Mouse (Mus musculus) left cerebral cortex, adult 2 months (tissue): ENCODE results near the gene Papola. TPM values are rescaled to one million over a fixed set of nuclear protein-coding genes. Genes with fewer than 3 reads are reported as not detected.

Experiments
- DNase-seq, 2 experiments: peaks; one replicate each; pipeline ENCODE4 v3.0.0; 2021 to 2022; ENCODE audit warnings: low spot score in 2 of 2, mixed read lengths in 1 of 2; ENCODE audit errors: extremely low spot score in 1 of 2
- H3K27ac ChIP-seq: fragments of 200-600 bp; 2 replicates; pipeline ENCODE4 v1.8.1; 2022
- H3K4me3 ChIP-seq: fragments of 200-600 bp; 2 replicates; pipeline ENCODE4 v1.8.1; 2022
- CTCF ChIP-seq: fragments of 200-600 bp; IDR thresholded peaks from 2 replicates; pipeline ENCODE4 v1.8.1; 2022; ENCODE audit warnings: antibody characterized with exemption, mild to moderate bottlenecking, moderate library complexity
- intact Hi-C: fragments of 180-260 bp; cut with DNase I; formaldehyde crosslinking; loops from one replicate; pipeline ENCODE4 v1.15.1; 2025
- total RNA-seq, 2 experiments: library from RNA; stranded (reverse); gene quantifications; 2 replicates each; pipeline ENCODE4 v1.2.3; 2021

The Papola gene
- total RNA-seq, 2 experiments from 2014 or later, result 142 to 162 TPM

GRCm38 (mm10) chr12:105761629-105762028 is 22.9 kb upstream of the Papola start:
- Histone ChIP-seq H3K4me3 (no peak overlapping the region), H3K27ac (no peak overlapping the region)
- DNase-seq, result no peak
- intact Hi-C loops, result no loop called here
- TF ChIP-seq CTCF, result no peak

- DNase-seq, result no peak
- no peak overlapping the region for H3K27ac ChIP-seq
- intact Hi-C loops, result no loop called here
- no peak overlapping the region for H3K4me3 ChIP-seq
- no peak for TF ChIP-seq CTCF
These were observed 14.8 kb upstream of the Papola start for GRCm38 (mm10) chr12:105769700-105770099.

DNA sequence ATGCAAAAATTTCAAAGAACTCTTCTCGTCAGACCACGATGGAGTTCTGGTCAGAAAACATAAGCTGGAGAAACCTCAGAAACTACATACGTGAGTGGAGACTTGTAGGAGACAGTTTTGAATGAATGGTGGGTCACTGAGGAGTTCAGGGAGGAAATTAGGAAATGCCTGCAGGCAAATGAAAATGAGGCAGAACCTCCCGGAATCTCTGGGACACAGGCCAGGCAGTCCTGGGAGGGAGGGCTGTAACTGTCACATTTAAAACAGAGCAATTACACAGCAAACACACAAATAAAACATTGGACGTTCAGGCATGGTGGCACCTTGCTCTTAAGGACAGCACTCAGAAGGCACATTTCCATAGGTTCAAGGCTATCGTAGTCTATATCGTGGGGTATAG is 9.6 kb upstream of the Papola start:
- DNase-seq, result no peak
- no peak overlapping the region for H3K27ac ChIP-seq
- no peak for TF ChIP-seq CTCF
- intact Hi-C loops, result no loop called here
- no peak overlapping the region for H3K4me3 ChIP-seq

- Histone ChIP-seq H3K4me3 (no peak overlapping the region), H3K27ac (no peak overlapping the region)
- DNase-seq, result no peak
- TF ChIP-seq CTCF, result no peak
- intact Hi-C loops, result no loop called here
These were observed 6.8 kb upstream of the Papola start for GRCm38 (mm10) chr12:105777651-105778050.

- Histone ChIP-seq H3K4me3 (peak overlapping the region; percentile 91), H3K27ac (peak overlapping the region; percentile 97)
- intact Hi-C loops, result loop anchor here (2.0 kb wide), 1 partner anchor 100 kb away; the partner anchor contains the start of genes Atg2b and Gskip
- peak; percentile 61 to 72 for DNase-seq
- no peak for TF ChIP-seq CTCF
These were observed 693 bp downstream of the Papola start for GRCm38 (mm10) chr12:105785000-105785774.

GRCm38 (mm10) chr12:105786113-105786512 is 1.6 kb downstream of the Papola start:
- intact Hi-C loops, result no loop called here
- TF ChIP-seq CTCF, result no peak
- H3K4me3 ChIP-seq, result peak overlapping the region; percentile 91

DNA sequence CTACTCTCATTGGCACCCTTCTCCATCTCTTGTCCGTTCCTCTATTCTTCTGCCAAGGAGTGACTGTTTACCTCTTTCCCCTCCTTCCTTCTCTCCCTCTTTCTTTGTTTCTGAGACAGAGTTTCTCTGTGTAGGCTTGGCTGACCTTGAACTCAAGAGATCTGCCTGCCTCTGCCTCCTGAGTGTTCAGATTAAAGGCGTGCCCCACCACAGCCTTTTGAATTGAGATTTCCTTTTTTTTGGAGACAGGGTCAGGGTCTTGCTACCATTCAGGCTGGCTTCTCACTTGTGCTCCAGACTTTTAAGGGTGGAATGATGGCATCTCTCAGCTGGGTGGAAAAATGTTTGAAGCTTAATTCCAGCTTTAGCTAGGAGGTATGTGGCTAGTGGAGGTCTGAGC is 3.1 kb downstream of the Papola start:
- no peak overlapping the region for H3K27ac ChIP-seq
- no peak overlapping the region for H3K4me3 ChIP-seq
- no peak for TF ChIP-seq CTCF
- intact Hi-C loops, result no loop called here
- DNase-seq, result no peak

More at GRCm38 (mm10) chr12:105786113-105786512, 1.6 kb downstream of the Papola start:
- DNase-seq, result no peak
- no peak overlapping the region for H3K27ac ChIP-seq

GRCm38 (mm10) chr12:105789885-105790284 is 5.4 kb downstream of the Papola start:
- intact Hi-C loops, result no loop called here
- Histone ChIP-seq H3K27ac (no peak overlapping the region), H3K4me3 (no peak overlapping the region)
- DNase-seq, result no peak
- no peak for TF ChIP-seq CTCF

DNA sequence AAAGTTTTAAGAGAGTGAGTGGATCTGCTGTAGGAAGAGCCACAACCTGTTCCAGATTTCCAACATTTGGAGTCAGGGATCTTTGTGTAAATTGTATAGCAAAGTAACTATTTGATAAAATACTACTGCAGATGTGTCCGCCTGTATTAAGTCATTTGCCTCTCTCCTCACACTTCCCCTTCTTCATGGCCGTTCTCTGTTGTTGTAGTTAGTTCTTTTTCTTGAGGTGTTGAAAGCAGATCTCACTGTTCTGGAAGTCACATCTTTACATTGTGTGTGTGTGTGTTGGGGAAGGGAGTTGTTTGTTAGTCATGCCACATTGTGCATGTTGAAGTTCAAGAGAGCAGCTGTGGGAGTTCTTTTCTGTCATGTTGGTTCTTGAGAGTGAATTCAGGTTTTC is 10.4 kb downstream of the Papola start:
- TF ChIP-seq CTCF, result no peak
- DNase-seq, result no peak
- no peak overlapping the region for H3K4me3 ChIP-seq
- intact Hi-C loops, result no loop called here
- no peak overlapping the region for H3K27ac ChIP-seq

DNA sequence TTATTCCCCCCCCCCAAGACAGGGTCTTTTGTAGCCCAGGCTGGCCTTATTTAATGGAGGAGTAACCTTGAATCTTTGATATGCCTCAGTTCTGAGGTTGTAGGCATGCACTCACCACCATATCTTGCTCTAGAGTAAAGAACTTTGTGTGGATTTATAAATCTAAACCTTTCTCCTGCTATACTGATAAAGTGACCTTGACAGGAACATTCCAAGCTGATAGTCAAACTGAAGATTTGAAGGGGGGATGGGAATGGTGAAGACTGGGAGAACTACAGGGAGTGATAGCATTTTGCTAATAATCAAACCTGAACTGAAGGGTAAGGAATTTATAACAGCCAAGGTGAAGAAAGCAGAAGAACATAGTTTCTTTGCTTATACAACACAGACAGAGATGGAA is 13.5 kb downstream of the Papola start:
- no peak for DNase-seq
- intact Hi-C loops, result no loop called here
- Histone ChIP-seq H3K4me3 (no peak overlapping the region), H3K27ac (no peak overlapping the region)
- no peak for TF ChIP-seq CTCF

GRCm38 (mm10) chr12:105805790-105806189 is 21.3 kb downstream of the Papola start:
- intact Hi-C loops, result no loop called here
- H3K4me3 ChIP-seq, result no peak overlapping the region
- no peak overlapping the region for H3K27ac ChIP-seq
- DNase-seq, result no peak
- TF ChIP-seq CTCF, result no peak

DNA sequence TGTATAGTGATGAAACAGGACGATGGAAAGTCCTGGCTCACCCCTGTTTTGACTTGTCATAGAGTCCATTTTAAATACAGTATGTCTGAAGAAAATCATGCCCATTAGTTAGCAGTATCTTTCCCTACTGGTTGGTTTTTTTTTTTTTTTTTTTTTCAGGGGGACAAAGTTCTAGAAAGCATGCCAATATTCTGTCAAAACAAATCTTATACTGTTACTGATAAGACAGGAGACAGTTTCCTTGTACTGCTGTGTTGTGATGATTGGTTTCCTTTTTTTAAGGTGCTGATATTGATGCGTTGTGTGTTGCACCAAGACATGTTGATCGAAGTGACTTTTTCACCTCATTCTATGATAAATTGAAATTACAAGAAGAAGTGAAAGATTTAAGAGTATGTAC is 21.7 kb downstream of the Papola start:
- intact Hi-C loops, result no loop called here
- DNase-seq, result no peak
- TF ChIP-seq CTCF, result no peak
- Histone ChIP-seq H3K27ac (no peak overlapping the region), H3K4me3 (no peak overlapping the region)

DNA sequence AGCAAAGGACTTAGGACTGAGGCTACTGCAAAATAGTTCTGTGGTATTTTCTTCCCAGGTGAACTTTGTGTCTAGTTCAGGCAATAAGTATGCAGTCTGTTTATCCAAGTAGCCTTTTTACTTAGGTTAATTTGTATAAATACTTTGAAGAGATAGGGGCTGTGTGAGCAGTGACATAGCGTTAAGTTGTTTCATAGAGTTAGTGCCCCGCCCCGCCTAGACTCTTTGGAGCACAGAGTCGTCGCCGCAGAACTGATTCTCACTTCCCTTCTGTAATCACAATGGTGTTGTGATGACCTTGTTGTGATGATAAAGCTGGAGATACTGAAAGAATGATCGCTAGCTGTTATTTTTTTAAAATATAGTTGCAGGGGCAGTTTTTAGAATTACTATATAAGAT is 22.9 kb downstream of the Papola start:
- TF ChIP-seq CTCF, result no peak
- intact Hi-C loops, result no loop called here

More for the DNA sequence above, 22.9 kb downstream of the Papola start:
- no peak for DNase-seq
- H3K27ac ChIP-seq, result no peak overlapping the region
- no peak overlapping the region for H3K4me3 ChIP-seq
